Mouse (Mus musculus) thymus, adult 2 months (tissue): ENCODE measurements around the gene Hs6st3.

Source experiments
- CTCF ChIP-seq: fragments of 200-500 bp; IDR thresholded peaks from 2 replicates; pipeline ENCODE4 v1.5.1; 2012; ENCODE audit warnings: mild to moderate bottlenecking, control low read depth, low read length, moderate library complexity, borderline replicate concordance; ENCODE audit not compliant: control insufficient read depth, poor library complexity, insufficient read depth; ENCODE audit errors: extremely low read depth
- POLR2A ChIP-seq: fragments of 200-500 bp; IDR thresholded peaks from 2 replicates; pipeline ENCODE4 v1.6.1; 2012; ENCODE audit warnings: mild to moderate bottlenecking, low read length, control low read depth, moderate library complexity; ENCODE audit not compliant: control insufficient read depth, poor library complexity, insufficient read depth; ENCODE audit errors: extremely low read depth

- no peak for TF ChIP-seq POLR2A
- no peak for TF ChIP-seq CTCF
Observed at GRCm38 (mm10) chr14:119665741-119666141, 527.6 kb downstream of the Hs6st3 start.
